Mouse (Mus musculus): ENCODE results near the gene Wdr19.

GRCm38 (mm10) chr5:65257910-65258505 is 58.5 kb downstream of the Wdr19 start:
- no peak for TF ChIP-seq GATA1 (IDR thresholded peaks at IDR 0.05; ENCODE audit: low read length)
- TF ChIP-seq TAL1 (IDR thresholded peaks at IDR 0.05; ENCODE audit: low read length), result no peak

All from erythroblast, embryonic 14.5 days (primary cell).